Mouse (Mus musculus): ENCODE data around the gene Llcfc1.

Gene Llcfc1

GRCm38 (mm10) chr6:41706275-41706674 is 22.0 kb downstream of the Llcfc1 start:
- no peak for DNase-seq

GRCm38 (mm10) chr6:41710281-41710680 is 26.1 kb downstream of the Llcfc1 start:
- DNase-seq, result no peak

- no peak for DNase-seq
These were observed 37.2 kb downstream of the Llcfc1 start for GRCm38 (mm10) chr6:41721430-41721829.

GRCm38 (mm10) chr6:41727989-41728609 is 43.9 kb downstream of the Llcfc1 start:
- no peak for DNase-seq

GRCm38 (mm10) chr6:41734719-41735470 is 50.7 kb downstream of the Llcfc1 start:
- DNase-seq, result no peak

Measured in cerebellum, adult 11-12 months (tissue).